Mouse (Mus musculus) neural tube, embryonic 11.5 days (tissue): ENCODE results near the gene Tstd3. TPM values are rescaled to one million over a fixed set of nuclear protein-coding genes. Genes with fewer than 3 reads are reported as not detected.

Experiments
- ATAC-seq: fragments of 200-750 bp; cut with Nextera tagmentation; 2 replicates; pipeline ENCODE4 v1.8.0; 2017; ENCODE audit warnings: moderate number of reproducible peaks, mild to moderate bottlenecking, moderate TSS enrichment, moderate library complexity; ENCODE audit not compliant: insufficient read depth, low FRiP score, low TSS enrichment
- DNase-seq: peaks from one replicate; pipeline ENCODE4 v3.0.0-alpha.2; 2015; ENCODE audit warnings: low spot score
- H3K27ac ChIP-seq: fragments of 300-500 bp; sonication (generic); 2 replicates; pipeline ENCODE4 v1.5.1; 2014; ENCODE audit warnings: low read depth, mild to moderate bottlenecking, low read length
- H3K27me3 ChIP-seq: fragments of 300-500 bp; sonication (generic); 2 replicates; pipeline ENCODE4 v1.6.1; 2014; ENCODE audit warnings: mild to moderate bottlenecking, low read length, mixed read lengths; ENCODE audit not compliant: control insufficient read depth, insufficient read depth
- H3K36me3 ChIP-seq: fragments of 300-500 bp; sonication (generic); 2 replicates; pipeline ENCODE4 v1.6.1; 2014; ENCODE audit warnings: mild to moderate bottlenecking, low read length, moderate library complexity, mixed read lengths; ENCODE audit not compliant: control insufficient read depth, insufficient read depth
- H3K4me1 ChIP-seq: fragments of 300-500 bp; sonication (generic); 2 replicates; pipeline ENCODE4 v1.6.1; 2014; ENCODE audit warnings: low read length, mixed read lengths; ENCODE audit not compliant: control insufficient read depth, insufficient read depth
- H3K4me2 ChIP-seq: fragments of 300-500 bp; sonication (generic); 2 replicates; pipeline ENCODE4 v1.6.1; 2014; ENCODE audit warnings: low read depth, mild to moderate bottlenecking, moderate library complexity
- H3K4me3 ChIP-seq: fragments of 300-500 bp; sonication (generic); 2 replicates; pipeline ENCODE4 v1.5.1; 2014; ENCODE audit warnings: low read depth, low read length
- H3K9ac ChIP-seq: fragments of 300-500 bp; sonication (generic); 2 replicates; pipeline ENCODE4 v1.6.1; 2014; ENCODE audit warnings: mild to moderate bottlenecking, low read length
- H3K9me3 ChIP-seq: fragments of 300-500 bp; sonication (generic); 2 replicates; pipeline ENCODE4 v1.6.1; 2016; ENCODE audit warnings: low read length; ENCODE audit not compliant: control insufficient read depth
- WGBS: fragments of 180-500 bp; shearing (Covaris S2); extraction: QIAGEN DNeasy Blood & Tissue Kit; methylation state at CpG from one replicate; pipeline ENCODE4 v1.1.7; 2014; 5-methylcytosine and 5-hydroxymethylcytosine counted together
- polyA plus RNA-seq: library from polyadenylated mRNA; unstranded; fragments of >200 nt; fragmentation: Nextera tagmentation; extraction: Ambion mirVana; gene quantifications from 2 replicates; pipeline ENCODE4 v1.2.1, GENCODE M21; 2014

Tstd3 gene
- 23.0 and 27.5 TPM in 2 replicates for polyA plus RNA-seq

DNA sequence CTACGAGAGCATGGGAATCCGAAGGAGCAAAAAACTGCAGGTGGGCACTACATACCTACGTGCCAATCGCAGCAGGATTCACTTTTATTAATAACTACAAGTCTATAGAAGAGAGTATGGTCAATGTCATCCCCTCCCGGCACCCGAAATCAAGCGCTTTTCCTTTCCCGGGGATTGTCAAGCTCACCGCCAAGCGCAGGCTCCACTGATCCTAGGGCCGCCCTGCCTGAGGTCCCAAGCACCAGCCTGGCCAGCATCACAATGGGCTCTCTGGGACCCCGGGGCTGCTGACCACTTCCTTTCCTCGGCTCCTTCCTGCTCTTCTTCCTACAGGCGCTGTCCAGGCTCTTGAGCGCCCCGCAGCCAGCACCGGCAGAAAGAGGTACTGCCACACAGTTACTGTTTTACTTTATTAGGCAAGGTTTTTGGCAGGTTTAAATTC lies at the start of gene Tstd3, which contains the start of gene Usp45:
TSS of gene Tstd3 (minus strand) at position 350 of the 442 bp plus-strand sequence.
TSS of gene Usp45 (plus strand) at position 294 of the 442 bp plus-strand sequence.
- H3K27ac ChIP-seq = no peak within 1 kb of the TSS
- H3K27me3 ChIP-seq = no peaks in the 10 kb centered on the region
- ATAC-seq = peak; percentile 96
- H3K9ac ChIP-seq = peak within 1 kb of the TSS; percentile 64
- no peaks in the 10 kb centered on the region for H3K36me3 ChIP-seq
- no peaks in the 10 kb centered on the region; the same call in 1 of the 2 replicates for H3K4me1 ChIP-seq
- H3K4me3 ChIP-seq = peak within 1 kb of the TSS; percentile 49
- no peaks in the 10 kb centered on the region for H3K9me3 ChIP-seq
- peak within 1 kb of the TSS; percentile 52 for H3K4me2 ChIP-seq
- 4% methylated on average over 16 of the region's 17 CpGs for WGBS
- DNase-seq = peak; percentile 86

DNA sequence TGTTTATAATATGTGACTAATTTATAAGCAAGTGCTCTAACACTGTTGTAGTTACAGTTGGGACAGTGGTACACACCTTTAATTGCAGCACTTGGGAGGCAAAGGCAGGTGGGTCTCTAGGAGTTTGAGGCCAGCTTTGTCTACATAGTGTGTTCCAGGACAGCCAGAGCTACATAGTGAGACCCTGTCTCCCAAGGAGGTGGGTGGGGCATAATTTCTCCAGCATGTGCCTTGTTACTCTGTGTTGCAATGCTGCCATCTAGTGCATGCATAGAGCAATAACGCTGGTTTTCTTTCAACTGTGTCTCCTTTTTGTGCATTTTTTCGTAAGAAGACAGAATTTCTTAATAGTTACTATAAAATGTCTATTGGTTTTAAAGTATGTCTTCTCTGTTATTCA lies 47.0 kb upstream of the Tstd3 start:
- peak; percentile 60 for DNase-seq
- Histone ChIP-seq H3K36me3 (no peaks in the 10 kb centered on the region; the same call in 1 of the 2 replicates), H3K27me3 (no peaks in the 10 kb centered on the region), H3K4me1 (no peaks in the 10 kb centered on the region), H3K4me3 (no peak overlapping the region), H3K9ac (no peak overlapping the region), H3K27ac (no peak overlapping the region), H3K4me2 (no peak overlapping the region), H3K9me3 (no peaks in the 10 kb centered on the region)
- WGBS = 54% methylated on average over 2 of the region's 2 CpGs
- peak; percentile 86 for ATAC-seq

DNA sequence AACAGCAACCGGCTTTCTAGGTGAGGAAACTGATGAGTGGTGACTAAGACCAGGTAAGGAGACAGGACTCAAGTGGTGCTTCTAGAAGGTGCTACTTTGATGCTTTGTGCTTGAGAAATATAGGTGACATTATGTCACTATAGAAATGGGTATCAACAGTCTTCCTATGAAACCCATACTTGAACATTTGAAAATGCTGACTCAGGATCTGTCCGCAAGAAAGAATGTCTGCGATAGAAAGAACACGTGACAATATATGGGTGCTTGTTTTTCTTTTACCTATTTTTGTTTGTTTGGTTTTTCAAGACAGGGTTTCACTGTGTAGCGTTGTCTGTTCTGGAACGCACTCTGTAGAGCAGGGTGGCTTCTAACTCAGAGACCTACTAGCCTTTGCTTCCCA lies 45.6 kb upstream of the Tstd3 start:
- DNase-seq (no peak), ATAC-seq (no peak)
- H3K27me3 ChIP-seq = no peaks in the 10 kb centered on the region
- H3K36me3 ChIP-seq = no peaks in the 10 kb centered on the region; the same call in 1 of the 2 replicates
- 94% methylated on average over 6 of the region's 6 CpGs for WGBS
- H3K4me2 ChIP-seq = no peak overlapping the region
- H3K4me3 ChIP-seq = no peak overlapping the region
- H3K9ac ChIP-seq = no peak overlapping the region
- no peaks in the 10 kb centered on the region for H3K9me3 ChIP-seq
- peaks cover 2% of the 10 kb centered on the region; the same call in 1 of the 2 replicates for H3K4me1 ChIP-seq
- no peak overlapping the region for H3K27ac ChIP-seq

DNA sequence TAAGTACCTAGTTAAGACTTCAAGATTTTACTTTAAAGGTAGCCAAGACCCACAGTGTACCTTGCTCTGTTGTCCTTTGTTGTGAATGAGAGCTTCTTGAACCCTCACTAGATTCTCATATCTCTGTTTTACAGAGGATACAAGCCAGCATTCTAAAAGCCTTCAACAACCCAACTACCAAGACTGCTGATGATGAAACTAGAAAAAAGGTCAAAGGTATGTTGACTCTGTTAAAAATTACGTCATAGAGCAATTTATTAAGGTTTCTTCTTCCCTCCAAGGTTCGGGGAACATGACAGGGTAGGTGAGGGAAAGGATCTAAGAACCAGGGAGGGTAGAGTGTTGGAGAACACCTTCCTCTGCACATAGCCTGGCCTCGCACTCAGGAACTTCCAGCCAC lies 43.6 kb upstream of the Tstd3 start:
- no peak overlapping the region for H3K27ac ChIP-seq
- ATAC-seq = no peak
- WGBS = 89% methylated on average over 3 of the region's 3 CpGs

DNA sequence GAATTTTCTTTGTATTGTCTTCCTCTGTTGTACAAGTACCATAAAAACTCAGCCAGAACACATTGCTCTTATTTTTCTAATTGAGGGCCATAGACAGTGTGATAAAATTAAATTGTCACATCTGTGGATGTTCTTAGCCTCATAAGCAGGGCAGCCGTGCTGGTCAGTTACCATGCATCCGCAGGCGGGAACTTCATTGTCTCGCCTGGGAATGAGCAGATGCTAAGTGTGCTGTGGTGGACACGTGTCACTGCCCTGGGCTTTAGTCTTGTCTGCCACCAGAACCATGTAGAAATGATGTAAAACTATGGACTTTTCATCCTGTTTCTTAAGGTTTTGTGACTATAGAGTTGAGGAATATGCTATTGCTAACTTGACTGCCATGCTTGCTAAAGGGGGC lies 40.2 kb upstream of the Tstd3 start:
- no peaks in the 10 kb centered on the region for H3K27me3 ChIP-seq
- ATAC-seq (peak; percentile 82), DNase-seq (peak; percentile 51)
- H3K9ac ChIP-seq = no peak overlapping the region
- no peak overlapping the region for H3K27ac ChIP-seq
- no peak overlapping the region for H3K4me3 ChIP-seq
- WGBS = 61% methylated on average over 5 of the region's 5 CpGs
- H3K9me3 ChIP-seq = no peaks in the 10 kb centered on the region
- H3K36me3 ChIP-seq = peaks cover 2% of the 10 kb centered on the region
- peaks cover 2% of the 10 kb centered on the region; the same call in 1 of the 2 replicates for H3K4me1 ChIP-seq
- H3K4me2 ChIP-seq = no peak overlapping the region

More for the DNA sequence above, 43.6 kb upstream of the Tstd3 start:
- no peak for DNase-seq
- H3K9ac ChIP-seq = no peak overlapping the region
- peaks cover 2% of the 10 kb centered on the region; the same call in 1 of the 2 replicates for H3K4me1 ChIP-seq
- no peak overlapping the region for H3K4me3 ChIP-seq
- no peaks in the 10 kb centered on the region for H3K9me3 ChIP-seq
- no peaks in the 10 kb centered on the region for H3K27me3 ChIP-seq
- H3K4me2 ChIP-seq = no peak overlapping the region
- no peaks in the 10 kb centered on the region; the same call in 1 of the 2 replicates for H3K36me3 ChIP-seq

DNA sequence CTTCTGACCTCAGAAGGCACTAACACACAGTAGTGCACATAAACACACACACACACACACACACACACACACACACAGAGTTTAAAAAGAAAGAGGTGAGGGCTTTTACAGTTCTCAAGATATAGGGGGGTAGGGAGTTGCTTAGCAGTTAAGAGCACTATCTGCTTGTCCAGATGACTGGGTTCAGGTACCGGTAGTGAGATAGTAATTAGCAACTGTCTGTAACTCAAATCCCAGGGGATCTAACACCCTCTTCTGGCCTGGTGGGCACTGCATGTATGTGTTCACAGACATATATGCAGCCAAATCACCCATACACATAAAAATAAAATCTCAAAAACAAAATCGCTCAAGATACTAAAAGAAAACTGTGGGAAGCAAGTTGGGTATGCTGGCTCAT lies 34.6 kb upstream of the Tstd3 start:
- ATAC-seq = no peak
- 90% methylated on average over 2 of the region's 2 CpGs for WGBS

DNA sequence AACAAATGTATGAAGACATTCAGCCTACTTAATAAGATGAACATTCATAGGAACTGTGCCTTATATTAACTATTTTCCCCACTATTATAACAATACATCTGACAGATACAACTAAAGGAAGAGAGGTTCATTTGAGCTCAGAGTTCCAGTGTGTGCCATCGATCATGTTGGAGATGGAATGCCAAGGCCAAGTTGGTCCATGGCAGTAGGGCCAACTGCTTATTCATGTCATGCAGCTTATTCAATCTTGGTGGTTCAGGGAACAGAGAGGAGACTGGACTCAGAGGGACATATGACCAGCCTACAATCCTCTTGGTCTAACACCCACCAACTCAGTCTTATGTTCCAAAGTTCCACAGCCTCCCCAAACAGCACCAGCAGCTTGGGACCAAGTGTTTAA lies 34.0 kb upstream of the Tstd3 start:
- no peaks in the 10 kb centered on the region for H3K9me3 ChIP-seq
- no peaks in the 10 kb centered on the region for H3K4me1 ChIP-seq
- DNase-seq (no peak), ATAC-seq (no peak)
- WGBS = 100% methylated on average over 1 of the region's 1 CpGs
- no peak overlapping the region for H3K4me2 ChIP-seq
- no peaks in the 10 kb centered on the region for H3K27me3 ChIP-seq
- no peak overlapping the region for H3K4me3 ChIP-seq
- no peak overlapping the region for H3K27ac ChIP-seq
- no peak overlapping the region for H3K9ac ChIP-seq
- peaks cover 2% of the 10 kb centered on the region; the same call in 1 of the 2 replicates for H3K36me3 ChIP-seq

More for the DNA sequence above, 34.6 kb upstream of the Tstd3 start:
- no peak overlapping the region for H3K27ac ChIP-seq
- no peak overlapping the region for H3K4me3 ChIP-seq
- H3K4me1 ChIP-seq = no peaks in the 10 kb centered on the region
- H3K4me2 ChIP-seq = no peak overlapping the region
- H3K27me3 ChIP-seq = no peaks in the 10 kb centered on the region
- peaks cover 2% of the 10 kb centered on the region; the same call in 1 of the 2 replicates for H3K36me3 ChIP-seq
- no peak overlapping the region for H3K9ac ChIP-seq
- no peak for DNase-seq
- no peaks in the 10 kb centered on the region for H3K9me3 ChIP-seq

DNA sequence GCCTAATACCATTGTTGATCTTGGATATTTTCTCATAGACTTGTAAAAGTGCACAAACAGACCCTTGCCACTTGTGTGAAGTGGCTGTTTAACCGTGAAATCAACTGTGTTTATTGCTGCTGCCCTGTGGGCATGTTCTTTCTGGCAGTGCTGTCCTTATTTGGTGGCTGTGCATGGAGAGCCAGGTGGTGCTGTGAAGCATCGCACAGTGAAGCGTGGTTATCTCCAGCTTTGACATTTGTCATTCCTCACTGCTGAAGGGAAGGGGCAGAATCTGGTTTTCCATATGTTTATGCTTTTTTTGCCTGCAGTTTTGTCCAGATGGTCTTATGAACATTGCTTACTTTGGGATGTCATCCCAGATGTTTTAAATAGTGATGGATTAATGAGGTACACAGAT lies 26.6 kb upstream of the Tstd3 start:
- Histone ChIP-seq H3K27ac (no peak overlapping the region), H3K4me1 (no peaks in the 10 kb centered on the region), H3K36me3 (no peaks in the 10 kb centered on the region), H3K4me2 (no peak overlapping the region), H3K9me3 (no peaks in the 10 kb centered on the region), H3K27me3 (no peaks in the 10 kb centered on the region), H3K4me3 (no peak overlapping the region), H3K9ac (no peak overlapping the region)
- ATAC-seq = no peak
- no peak for DNase-seq
- 57% methylated on average over 3 of the region's 3 CpGs for WGBS

DNA sequence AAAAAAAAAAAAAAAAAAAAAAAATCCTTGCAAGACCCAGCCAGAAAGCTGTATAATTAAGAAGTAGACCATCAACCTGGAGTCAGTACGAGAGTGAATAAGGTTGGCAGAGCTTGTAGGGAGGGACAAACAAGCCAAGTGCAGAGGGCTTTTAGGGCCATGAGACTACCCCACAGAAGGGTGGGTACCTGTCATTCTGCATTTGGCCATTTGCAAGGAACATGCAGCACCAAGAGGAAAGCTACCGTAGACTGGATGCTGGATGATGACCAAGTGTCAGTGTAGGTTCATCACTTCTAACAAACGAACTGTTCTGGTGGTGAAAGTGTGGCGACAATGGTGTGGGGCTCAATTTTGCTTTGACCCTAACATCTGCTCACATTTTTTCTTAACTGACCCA lies 22.8 kb upstream of the Tstd3 start:
- no peaks in the 10 kb centered on the region for H3K4me1 ChIP-seq
- no peaks in the 10 kb centered on the region for H3K36me3 ChIP-seq
- no peak overlapping the region for H3K9ac ChIP-seq
- no peak overlapping the region for H3K4me3 ChIP-seq
- no peaks in the 10 kb centered on the region for H3K9me3 ChIP-seq
- no peak for DNase-seq
- no peak for ATAC-seq
- 91% methylated on average over 4 of the region's 4 CpGs for WGBS
- no peak overlapping the region for H3K27ac ChIP-seq
- H3K4me2 ChIP-seq = no peak overlapping the region
- H3K27me3 ChIP-seq = no peaks in the 10 kb centered on the region
